Mouse (Mus musculus) lung, embryonic 16.5 days (tissue): Measurements from ENCODE around the gene Skint3. TPM values are rescaled to one million over a fixed set of nuclear protein-coding genes. Genes with fewer than 3 reads are reported as not detected.

Experiments used
- polyA plus RNA-seq: library from polyadenylated mRNA; unstranded; fragments of >200 nt; fragmentation: Nextera tagmentation; extraction: Ambion mirVana; gene quantifications from 2 replicates; pipeline ENCODE4 v1.2.1, GENCODE M21; 2015

The Skint3 gene
- polyA plus RNA-seq, 1 experiment from 2014 or later = not detected

Other genes with a start within 250 kb of the Skint3 start
- 0.55 TPM in 1 of 2 replicates, not detected in the other for gene Skint1, start 226.0 kb upstream of the Skint3 start, polyA plus RNA-seq
- 0.08 TPM in 1 of 2 replicates, not detected in the other for gene Skint4, start 160.2 kb upstream of the Skint3 start, polyA plus RNA-seq
- not detected in 2 replicates for gene Skint9, start 201.7 kb downstream of the Skint3 start, polyA plus RNA-seq